Mouse (Mus musculus): ENCODE measurements around the gene Ncs1.

Ncs1 gene

GRCm38 (mm10) chr2:31281138-31281537 lies 35.5 kb downstream of the Ncs1 start:
- DNase-seq = peak; percentile 54

- no peak for DNase-seq
Measured at GRCm38 (mm10) chr2:31282266-31282665, 36.6 kb downstream of the Ncs1 start.

GRCm38 (mm10) chr2:31282880-31283279 lies 37.3 kb downstream of the Ncs1 start:
- peak; percentile 39 for DNase-seq

GRCm38 (mm10) chr2:31284531-31284930 lies 38.9 kb downstream of the Ncs1 start:
- DNase-seq = no peak

- peak; percentile 33 for DNase-seq
Measured at GRCm38 (mm10) chr2:31291421-31291820, 45.8 kb downstream of the Ncs1 start.

GRCm38 (mm10) chr2:31294985-31295384 lies 49.4 kb downstream of the Ncs1 start:
- peak; percentile 67 for DNase-seq

GRCm38 (mm10) chr2:31296395-31296794 lies 50.8 kb downstream of the Ncs1 start:
- DNase-seq = no peak

- peak; percentile 64 for DNase-seq
Measured at GRCm38 (mm10) chr2:31297602-31298268, 52.1 kb downstream of the Ncs1 start.

GRCm38 (mm10) chr2:31298814-31299213 lies 53.2 kb downstream of the Ncs1 start:
- no peak for DNase-seq

- no peak for DNase-seq
Measured at GRCm38 (mm10) chr2:31299266-31299665, 53.6 kb downstream of the Ncs1 start.

- DNase-seq = no peak
Measured at GRCm38 (mm10) chr2:31299996-31300395, 54.4 kb downstream of the Ncs1 start.

GRCm38 (mm10) chr2:31303177-31303576 lies 57.6 kb downstream of the Ncs1 start:
- no peak for DNase-seq

GRCm38 (mm10) chr2:31304191-31304590 lies 58.6 kb downstream of the Ncs1 start:
- no peak for DNase-seq

- no peak for DNase-seq
Measured at GRCm38 (mm10) chr2:31304801-31305665, 59.4 kb downstream of the Ncs1 start.

GRCm38 (mm10) chr2:31305684-31306083 lies 60.1 kb downstream of the Ncs1 start:
- DNase-seq = no peak

- DNase-seq = no peak
Measured at GRCm38 (mm10) chr2:31308257-31308656, 62.6 kb downstream of the Ncs1 start.

GRCm38 (mm10) chr2:31309549-31309948 lies 63.9 kb downstream of the Ncs1 start:
- no peak for DNase-seq

- no peak for DNase-seq
Measured at GRCm38 (mm10) chr2:31314007-31314465, 68.4 kb downstream of the Ncs1 start, which contains the start of gene Hmcn2. TSS of gene Hmcn2 (plus strand) at chr2:31314415.

- DNase-seq = no peak
Measured at GRCm38 (mm10) chr2:31318162-31318561, 72.5 kb downstream of the Ncs1 start.

GRCm38 (mm10) chr2:31319200-31319599 lies 73.6 kb downstream of the Ncs1 start:
- DNase-seq = no peak

- DNase-seq = no peak
Measured at GRCm38 (mm10) chr2:31327186-31327585, 81.6 kb downstream of the Ncs1 start.

GRCm38 (mm10) chr2:31337706-31338330 lies 92.2 kb downstream of the Ncs1 start:
- no peak for DNase-seq

GRCm38 (mm10) chr2:31339826-31340225 lies 94.2 kb downstream of the Ncs1 start:
- DNase-seq = no peak
